Mouse (Mus musculus): ENCODE measurements around the gene Klhl33.
"Not testable (repeated sequence)": the region's sequence is repeated elsewhere in the genome, so short reads cannot be mapped to it uniquely, and the experiment has no call there.

Gene Klhl33

GRCm38 (mm10) chr14:50897374-50897765 lies at the start of gene Klhl33:
TSS of gene Klhl33 (minus strand) at chr14:50897507.
- peak; percentile 9 for DNase-seq (ENCODE audit: low spot score)

DNA sequence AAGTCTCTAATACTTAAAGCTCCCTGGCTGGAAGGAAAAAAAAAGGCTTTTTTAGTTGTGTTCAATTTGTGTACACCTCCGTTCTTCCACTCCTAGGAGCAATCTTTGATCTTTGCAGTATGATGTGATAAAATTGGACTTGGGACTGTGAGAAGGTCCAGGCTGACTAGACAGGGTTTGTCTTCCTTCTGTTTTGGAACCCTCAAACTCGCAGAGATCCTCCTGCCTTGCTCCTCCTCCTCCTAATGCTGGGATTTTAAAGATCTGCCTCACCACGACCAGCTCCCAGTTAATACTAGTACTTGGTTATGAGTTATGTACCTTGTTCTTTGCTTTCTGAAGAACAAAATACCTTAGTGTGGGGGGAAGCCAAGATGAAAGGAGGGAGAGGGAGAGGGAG lies 48.2 kb upstream of the Klhl33 start:
- not testable (repeated sequence) for DNase-seq (ENCODE audit: low spot score)

GRCm38 (mm10) chr14:50945081-50945480 lies 47.8 kb upstream of the Klhl33 start:
- peak; percentile 29 for DNase-seq (ENCODE audit: low spot score)

DNA sequence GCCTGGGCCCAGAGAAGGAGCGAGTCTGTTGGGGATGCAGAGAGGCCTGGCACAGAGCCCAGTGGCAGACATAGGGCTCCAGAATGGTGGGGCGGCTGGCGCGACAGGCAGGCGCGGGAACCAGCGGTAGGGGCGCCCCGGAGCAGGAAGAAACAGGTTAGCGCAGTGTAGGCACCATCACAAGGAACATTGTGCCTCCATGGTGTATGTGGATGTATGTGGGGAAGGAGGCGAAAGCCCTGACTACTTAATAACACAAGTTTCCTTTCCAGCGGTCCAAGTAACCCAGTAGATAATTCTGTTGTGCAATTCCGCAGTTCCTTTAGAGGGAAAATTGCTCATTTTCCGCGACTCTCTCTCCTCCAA lies 47.3 kb upstream of the Klhl33 start:
- peak; percentile 63 for DNase-seq (ENCODE audit: low spot score)

DNA sequence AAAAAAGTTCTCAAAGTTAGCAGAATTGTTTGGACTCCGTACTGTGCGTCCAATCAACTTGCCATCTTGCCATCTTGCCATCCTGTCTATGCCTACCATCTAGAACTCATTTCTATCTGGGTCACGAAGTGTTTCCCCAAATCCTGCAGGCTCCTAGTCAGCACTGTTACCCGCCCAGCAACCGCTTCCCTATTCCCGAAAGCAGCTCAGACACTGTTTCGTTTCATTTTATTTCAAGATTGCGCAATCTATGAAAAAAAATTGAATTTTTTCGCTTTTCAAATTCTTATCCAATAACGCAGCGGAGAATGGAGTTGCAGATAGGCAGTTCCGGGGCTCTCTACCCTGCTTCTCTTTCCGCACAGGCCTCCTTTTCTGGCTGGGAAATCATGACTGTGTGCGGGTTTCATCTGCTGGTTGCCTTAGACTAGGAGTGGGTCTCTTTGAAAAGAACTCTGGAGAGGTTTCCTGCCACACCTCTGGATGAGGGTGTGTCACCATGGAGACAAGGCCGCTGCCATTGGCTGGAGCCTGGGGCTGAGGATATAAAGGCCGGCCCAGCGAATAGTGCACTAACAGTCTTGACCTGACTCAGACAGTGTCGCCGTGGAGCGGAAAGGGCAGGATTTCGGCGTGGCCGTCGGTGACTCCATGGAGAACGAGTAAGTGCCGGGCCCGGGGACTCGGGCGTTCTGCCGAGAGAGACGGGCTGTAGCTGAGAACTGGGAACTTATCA lies 46.8 kb upstream of the Klhl33 start, which contains the start of gene Gm49342:
Gene Gm49342 (plus strand): TSS at position 586 of the 736 bp plus-strand sequence.
- peak; percentile 97 for DNase-seq (ENCODE audit: low spot score)

DNA sequence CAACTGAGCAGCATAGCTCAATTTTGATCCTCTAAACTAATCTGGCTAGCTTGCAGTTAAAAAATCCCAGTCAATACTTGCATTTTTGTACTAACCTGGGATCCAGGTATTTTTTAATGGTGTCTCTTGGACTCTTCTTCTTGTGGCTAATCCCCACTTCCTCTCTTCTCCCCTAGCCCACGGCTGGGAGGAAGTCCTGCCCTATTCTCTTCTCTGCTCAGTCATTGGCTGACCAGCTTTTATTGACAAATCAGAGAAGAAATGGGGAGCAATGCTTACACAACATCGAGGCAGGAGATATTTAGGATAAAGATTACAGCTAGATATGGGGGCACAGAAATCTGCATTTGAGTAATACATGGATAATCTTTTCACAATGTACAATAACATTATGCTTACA lies 41.6 kb upstream of the Klhl33 start:
- DNase-seq (ENCODE audit: low spot score): no peak

DNA sequence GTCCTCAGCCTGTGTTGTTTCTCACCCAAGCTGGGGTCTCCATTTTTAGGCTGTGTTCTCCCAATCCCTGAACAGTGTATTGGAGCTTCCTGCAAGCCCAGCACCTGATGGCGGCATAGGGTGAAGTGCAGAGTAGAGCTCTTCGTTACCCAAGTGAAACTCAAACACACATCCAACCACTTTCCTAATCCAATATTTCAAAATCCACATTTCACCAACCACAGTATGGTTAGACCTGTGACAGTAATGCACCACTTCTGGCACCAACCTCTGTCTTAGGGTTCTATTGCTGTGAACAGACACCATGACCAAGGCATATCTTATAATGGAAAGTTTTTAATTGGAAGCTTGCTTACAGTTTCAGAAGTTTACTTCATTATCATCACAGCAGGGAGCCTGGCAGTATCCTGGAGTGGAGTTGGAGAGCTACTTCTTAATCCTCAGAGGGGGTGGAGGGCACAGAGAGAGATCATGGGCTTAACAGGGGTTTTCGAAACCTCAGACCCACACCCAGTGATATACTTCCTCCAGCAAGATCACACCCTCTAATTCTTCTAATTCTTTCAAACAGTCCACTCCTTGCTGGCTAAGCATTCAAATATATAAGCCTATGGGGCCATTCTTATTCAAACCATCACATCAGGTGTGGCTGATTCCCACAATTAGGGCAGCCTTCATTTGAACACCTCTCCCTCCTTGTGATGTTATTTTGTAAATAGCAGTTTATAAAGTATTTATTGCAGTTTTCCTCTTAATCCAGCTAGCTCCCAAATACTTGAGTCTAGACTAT lies 41.0 kb upstream of the Klhl33 start:
- DNase-seq (ENCODE audit: low spot score): no peak

DNA sequence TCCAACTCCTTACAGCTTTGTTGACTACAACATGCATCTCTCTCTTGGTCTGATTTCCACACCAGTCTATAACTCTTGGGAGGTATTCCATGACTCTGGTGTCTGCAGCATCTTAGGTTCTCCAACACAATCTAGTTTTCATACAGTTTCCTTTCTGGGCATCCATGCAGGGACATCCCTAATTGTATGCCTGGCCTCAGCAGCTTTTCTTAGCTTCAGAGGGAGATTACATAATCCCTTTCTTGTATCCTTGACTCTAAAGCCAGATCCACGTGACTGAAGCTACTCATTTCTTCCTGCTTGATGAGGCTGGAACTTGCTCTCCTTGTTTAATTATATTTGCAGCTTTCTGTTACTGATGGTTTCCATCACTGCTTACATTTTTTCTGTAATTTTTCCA lies 39.3 kb upstream of the Klhl33 start:
- DNase-seq (ENCODE audit: low spot score): no peak

GRCm38 (mm10) chr14:50931493-50932020 lies 34.2 kb upstream of the Klhl33 start:
- DNase-seq (ENCODE audit: low spot score): peak; percentile 48

DNA sequence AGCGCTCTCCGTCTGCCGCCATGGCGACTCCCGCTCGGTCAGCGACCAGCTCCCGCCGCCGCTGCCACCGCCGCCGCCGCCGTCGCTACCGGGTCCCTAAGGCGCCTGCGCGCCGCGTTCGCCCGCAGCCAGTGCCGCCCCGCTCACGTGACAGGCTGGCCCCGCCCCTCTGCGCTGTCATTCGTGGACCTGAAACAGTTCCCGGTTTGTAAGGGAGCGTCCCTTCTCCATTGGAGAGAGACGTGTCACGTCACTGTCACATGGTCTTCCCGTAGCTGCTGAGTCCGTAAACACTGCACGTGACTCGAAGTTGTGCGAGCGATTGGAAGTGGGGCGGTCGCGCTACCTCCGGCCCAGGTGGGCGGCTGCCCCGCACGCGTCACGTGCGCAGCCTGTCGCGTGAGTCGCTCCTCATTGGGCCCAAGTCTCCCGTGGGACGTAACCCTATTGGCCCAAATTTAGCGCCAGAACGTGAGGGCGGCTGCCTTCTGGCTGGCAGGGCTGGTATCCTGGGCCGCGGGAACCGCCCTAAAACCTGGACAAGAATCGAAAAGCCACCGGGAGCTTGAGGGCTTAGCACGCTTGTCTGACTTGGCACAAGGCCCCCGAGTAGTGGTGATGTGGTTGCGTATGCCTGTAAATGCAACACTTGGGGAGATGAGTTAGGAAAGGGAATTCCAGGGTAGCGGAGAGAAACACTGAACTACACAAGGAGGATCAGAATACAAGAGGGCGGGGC lies 33.6 kb upstream of the Klhl33 start, which contains the start of the genes Pip4p1 and Pnp:
Gene Pip4p1 (minus strand): TSS at position 103 of the 739 bp plus-strand sequence.
Gene Pnp (plus strand): TSS at position 329 of the 739 bp plus-strand sequence.
- DNase-seq (ENCODE audit: low spot score): peak; percentile 98

DNA sequence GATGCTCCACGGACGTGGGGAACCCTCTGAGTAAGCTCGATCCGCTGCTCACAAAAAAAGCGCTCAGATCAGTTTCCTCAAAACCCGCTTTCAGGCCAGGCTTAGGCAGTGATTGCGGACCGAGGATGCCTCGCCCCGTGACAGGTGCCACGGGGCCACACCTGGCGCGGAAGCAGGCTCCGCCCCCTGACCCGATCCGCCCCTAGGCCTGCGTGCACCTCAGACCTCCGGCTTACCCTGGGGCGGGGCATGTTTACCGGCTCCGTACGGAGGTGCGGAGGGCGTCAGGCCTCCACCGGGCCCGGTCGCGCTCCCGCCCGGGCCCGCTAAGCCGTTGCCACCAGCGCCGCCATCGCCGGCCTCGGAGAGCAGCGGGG lies 33.1 kb upstream of the Klhl33 start:
- peak; percentile 21 for DNase-seq (ENCODE audit: low spot score)

DNA sequence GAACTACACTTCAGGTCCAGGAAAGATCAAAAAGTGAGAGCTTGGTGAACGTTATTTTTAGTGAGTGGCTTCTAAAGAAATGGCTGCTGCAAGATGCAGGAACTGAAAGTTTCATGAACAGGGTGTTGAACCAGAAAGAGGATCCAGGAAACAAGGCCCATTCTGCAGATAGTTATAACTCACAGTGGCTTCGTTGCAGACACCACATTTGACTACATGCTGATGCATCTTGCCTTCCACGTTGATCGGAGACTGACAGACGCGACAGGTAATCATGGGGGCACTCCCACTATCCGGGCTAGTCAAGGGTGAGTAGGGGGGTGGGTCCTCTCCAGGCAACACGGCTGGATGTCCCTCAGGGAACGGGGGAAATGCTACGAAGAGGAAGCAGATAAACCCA lies 32.6 kb upstream of the Klhl33 start:
- DNase-seq (ENCODE audit: low spot score): no peak

GRCm38 (mm10) chr14:50927366-50927765 lies 30.1 kb upstream of the Klhl33 start:
- DNase-seq (ENCODE audit: low spot score): no peak

GRCm38 (mm10) chr14:50925111-50925920 lies 28.0 kb upstream of the Klhl33 start:
- peak; percentile 43 for DNase-seq (ENCODE audit: low spot score)

- DNase-seq (ENCODE audit: low spot score): peak; percentile 99
Observed at GRCm38 (mm10) chr14:50924281-50925064, 27.2 kb upstream of the Klhl33 start, which contains the start of the genes Osgep and Apex1. TSS of gene Osgep (minus strand) at chr14:50924893. TSS of gene Apex1 (plus strand) at chr14:50924968.

DNA sequence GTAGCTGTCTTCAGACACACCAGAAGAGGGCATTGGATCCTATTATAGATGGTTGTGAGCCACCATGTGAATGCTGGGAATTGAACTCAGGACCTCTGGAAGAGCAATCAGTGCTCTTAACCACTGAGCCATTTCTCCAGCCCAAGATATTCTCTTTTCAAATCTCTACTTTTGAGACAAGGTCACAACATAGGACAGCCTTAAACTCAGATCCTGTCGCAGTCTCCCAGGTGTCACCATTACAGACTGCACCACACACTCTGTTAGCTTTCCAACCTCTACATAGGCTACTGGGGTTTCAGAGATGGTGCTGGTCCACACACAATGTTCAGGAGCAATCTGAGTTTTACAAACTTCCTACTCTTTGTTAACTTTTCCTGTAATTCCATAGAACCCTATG lies 26.1 kb upstream of the Klhl33 start:
- DNase-seq (ENCODE audit: low spot score): not testable (repeated sequence)

GRCm38 (mm10) chr14:50911356-50911755 lies 14.0 kb upstream of the Klhl33 start:
- DNase-seq (ENCODE audit: low spot score): no peak

DNA sequence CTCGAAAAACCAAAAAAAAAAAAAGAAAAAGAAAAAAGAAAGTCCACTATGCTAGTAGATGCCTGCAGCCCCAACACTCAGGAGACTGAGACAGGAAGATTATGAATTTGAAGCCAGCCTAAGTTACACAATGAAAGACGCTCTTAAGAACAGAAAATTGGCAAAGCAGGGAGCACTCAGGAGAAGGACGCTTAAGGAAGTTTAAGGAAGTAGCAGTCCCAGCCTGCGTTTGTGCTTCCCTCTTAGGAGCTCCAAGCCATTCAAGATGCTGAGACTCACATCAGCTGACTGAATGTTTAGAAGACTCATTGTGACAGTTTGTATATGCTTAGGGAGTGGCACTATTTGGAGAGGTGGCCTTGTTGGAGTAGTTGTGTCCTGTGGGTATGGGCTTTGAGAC lies 10.8 kb upstream of the Klhl33 start:
- no peak for DNase-seq (ENCODE audit: low spot score)

- DNase-seq (ENCODE audit: low spot score): not testable (repeated sequence)
Observed at GRCm38 (mm10) chr14:50905327-50905726, 8.0 kb upstream of the Klhl33 start.

GRCm38 (mm10) chr14:50904828-50905129 lies 7.5 kb upstream of the Klhl33 start:
- no peak for DNase-seq (ENCODE audit: low spot score)
